Mouse (Mus musculus) kidney, adult 10 weeks (tissue): Measurements from ENCODE around the gene Clock. TPM values are rescaled to one million over a fixed set of nuclear protein-coding genes. Genes with fewer than 3 reads are reported as not detected.

ENCODE experiments used
- polyA plus RNA-seq: library from polyadenylated mRNA; stranded (reverse); fragments of 350-450 nt; fragmentation: Illumina TruSeq; extraction: RNeasy Lipid Tissue Mini Kit (QIAGEN cat#74804); gene quantifications from one replicate; pipeline ENCODE4 v1.2.3, GENCODE M21; 2014; ENCODE audit warnings: low read depth, low replicate concordance

Gene Clock
- polyA plus RNA-seq = 65.2 TPM

GRCm38 (mm10) chr5:76304452-76305341, at the start of gene Clock:
Clock (minus strand) TSS chr5:76304792.

DNA sequence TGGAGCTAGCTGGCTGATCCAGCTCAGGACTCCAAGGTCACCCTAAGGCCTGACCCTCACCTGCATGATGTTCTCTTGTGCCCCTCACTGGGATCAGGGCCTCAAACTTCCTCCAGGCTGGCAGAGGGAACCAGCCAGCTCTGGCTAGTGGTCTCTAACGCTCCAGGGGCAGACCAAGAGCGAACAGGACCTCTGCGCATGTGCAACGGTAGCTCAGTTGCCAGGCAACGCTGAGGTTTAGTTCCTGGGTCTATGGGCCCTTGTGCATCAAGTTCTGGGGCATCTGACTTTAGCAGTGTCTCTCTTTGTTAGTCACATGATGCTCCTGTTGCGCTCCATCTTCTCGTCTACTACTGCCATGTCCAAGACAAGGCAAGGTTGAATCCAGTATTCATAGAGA, 26.4 kb upstream of the Clock start, which contains the start of gene Pdcl2:
TSS of gene Pdcl2 (minus strand) at position 204 of the 400 bp plus-strand sequence.

GRCm38 (mm10) chr5:76183750-76184261, 120.8 kb downstream of the Clock start, which contains the start of gene Tmem165:
Tmem165 (plus strand) TSS chr5:76183880.

Other genes with a start within 250 kb of the Clock start
- 19.0 TPM for gene Srd5a3, start 164.5 kb downstream of the Clock start, polyA plus RNA-seq
- gene Tmem165, start 120.9 kb downstream of the Clock start, polyA plus RNA-seq = 105 TPM
- gene Pdcl2, start 26.4 kb upstream of the Clock start, polyA plus RNA-seq = 1.1 TPM
- gene Nmu, start 59.0 kb upstream of the Clock start, polyA plus RNA-seq = not detected
- gene Gm7271, start 179.2 kb upstream of the Clock start, polyA plus RNA-seq = not detected
- 69.4 TPM for gene Exoc1, start 224.5 kb upstream of the Clock start, polyA plus RNA-seq